10 mouse cellular contexts compared by ENCODE assay signal in the genomic region with DNA sequence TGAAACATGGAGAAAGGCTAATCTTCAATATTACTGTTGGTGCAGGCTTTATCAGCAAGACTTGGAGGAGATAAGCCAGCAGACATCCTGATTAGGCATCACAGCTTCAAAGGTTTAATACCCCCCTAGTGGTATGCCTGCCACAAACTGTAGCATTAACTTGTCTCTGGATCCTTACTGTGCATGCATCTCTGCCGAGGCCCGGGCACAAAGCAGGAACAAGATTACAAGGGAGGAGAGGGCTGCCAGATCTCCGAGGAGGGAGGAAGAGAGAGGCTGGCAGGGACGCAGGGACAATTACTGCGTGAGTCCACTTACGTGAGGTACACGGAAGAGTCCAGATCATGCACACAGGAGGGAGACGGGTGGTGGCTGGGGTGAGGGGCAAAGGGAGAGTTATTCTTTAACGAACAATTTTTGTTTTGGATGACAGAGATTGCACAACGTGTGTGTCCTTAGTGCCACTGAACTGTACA. TPM values are rescaled to one million over a fixed set of nuclear protein-coding genes. Genes with fewer than 3 reads are reported as not detected.
DNase-seq lines count a peak whose midpoint lies in the region; ATAC-seq and TF ChIP-seq lines count a peak whose summit lies in the region.
"Had no signal": no experiment of that assay in that cellular context is flagged by ENCODE, and none has a peak within 500 bp of the region (broad histone marks: within the 10 kb centered on the region; RNA-seq: fewer than 3 reads in every experiment).

No protein-coding gene starts in this region.

- intact Hi-C loops in left cerebral cortex, postnatal 14 days (cut with DNase I): no loop called here

- peak overlapping the region; percentile 19 for H3K27ac ChIP-seq in cerebellum, adult 2 months (ENCODE audit: insufficient read depth, low read length)
- no peak overlapping the region for H3K27ac ChIP-seq in kidney, embryonic 16.5 days (ENCODE audit: low read length)
- H3K27ac ChIP-seq in hindbrain, postnatal 0 days: peak overlapping the region; percentile 45
- H3K27ac ChIP-seq in midbrain, postnatal 0 days (ENCODE audit: low read depth, low read length): 0 out of 2 replicates have a peak overlapping the region, but pooled peaks have one; percentile 32
- H3K27ac ChIP-seq: embryonic facial prominence, embryonic 15.5 days; kidney, postnatal 0 days had no signal

- no peak for ATAC-seq in kidney, embryonic 16.5 days (ENCODE audit: low FRiP score, low TSS enrichment)
- no peak for ATAC-seq in hindbrain, postnatal 0 days
- no peak for ATAC-seq in midbrain, postnatal 0 days (ENCODE audit: low FRiP score)

- no peak overlapping the region for H3K4me2 ChIP-seq in kidney, embryonic 16.5 days (replicated peaks; ENCODE audit: low read depth, low read length)
- H3K4me2 ChIP-seq in hindbrain, postnatal 0 days (ENCODE audit: low read depth, low read length): no peak overlapping the region
- no peak overlapping the region for H3K4me2 ChIP-seq in midbrain, postnatal 0 days (ENCODE audit: low read depth, low read length, poor library complexity, severe bottlenecking)
- H3K4me2 ChIP-seq: embryonic facial prominence, embryonic 15.5 days had no signal

- H3K27me3 ChIP-seq in cerebellum, adult 2 months (ENCODE audit: control insufficient read depth, insufficient read depth, low read length): no peaks in the 10 kb centered on the region
- no peaks in the 10 kb centered on the region for H3K27me3 ChIP-seq in kidney, embryonic 16.5 days (ENCODE audit: insufficient read depth, low read length)
- no peaks in the 10 kb centered on the region for H3K27me3 ChIP-seq in hindbrain, postnatal 0 days (ENCODE audit: insufficient read depth, low read length)
- H3K27me3 ChIP-seq in midbrain, postnatal 0 days (ENCODE audit: insufficient read depth, low read length): no peaks in the 10 kb centered on the region
- H3K27me3 ChIP-seq: embryonic facial prominence, embryonic 15.5 days had no signal

- peak overlapping the region; percentile 19 for H3K4me3 ChIP-seq in cerebellum, adult 2 months (replicated peaks; ENCODE audit: insufficient read depth, low read depth, low read length)
- no peak overlapping the region for H3K4me3 ChIP-seq in kidney, embryonic 16.5 days (ENCODE audit: low read length)
- H3K4me3 ChIP-seq in hindbrain, postnatal 0 days (ENCODE audit: low read length): no peak overlapping the region
- H3K4me3 ChIP-seq in midbrain, postnatal 0 days (ENCODE audit: low read depth, low read length): no peak overlapping the region
- H3K4me3 ChIP-seq: embryonic facial prominence, embryonic 15.5 days had no signal

- TF ChIP-seq POLR2A in cerebellum, adult 2 months (IDR thresholded peaks at IDR 0.05; ENCODE audit: borderline replicate concordance, insufficient read depth, low read length): no peak

- no peak overlapping the region for H3K9ac ChIP-seq in kidney, embryonic 16.5 days (replicated peaks; ENCODE audit: low read length)
- H3K9ac ChIP-seq in hindbrain, postnatal 0 days (replicated peaks; ENCODE audit: low read length): no peak overlapping the region
- H3K9ac ChIP-seq in midbrain, postnatal 0 days (replicated peaks; ENCODE audit: low read length, poor library complexity, severe bottlenecking): no peak overlapping the region
- H3K9ac ChIP-seq: embryonic facial prominence, embryonic 15.5 days had no signal

- no peaks in the 10 kb centered on the region for H3K9me3 ChIP-seq in kidney, embryonic 16.5 days (ENCODE audit: low read length)
- H3K9me3 ChIP-seq in hindbrain, postnatal 0 days (ENCODE audit: low read length): no peaks in the 10 kb centered on the region
- H3K9me3 ChIP-seq in midbrain, postnatal 0 days (ENCODE audit: low read length): no peaks in the 10 kb centered on the region
- H3K9me3 ChIP-seq: embryonic facial prominence, embryonic 15.5 days had no signal

- WGBS in cerebellum, adult 2 months: 7% methylated on average over 10 of the region's 10 CpGs
- WGBS in kidney, embryonic 16.5 days: 75% methylated on average over 10 of the region's 10 CpGs
- 36% methylated on average over 10 of the region's 10 CpGs for WGBS in hindbrain, postnatal 0 days
- 30% methylated on average over 10 of the region's 10 CpGs for WGBS in midbrain, postnatal 0 days

- H3K4me1 ChIP-seq in cerebellum, adult 2 months (ENCODE audit: control insufficient read depth, insufficient read depth, low read length): peaks cover 26% of the 10 kb centered on the region
- 0 out of 2 replicates have a peak, but pooled peaks cover 5% of the 10 kb centered on the region for H3K4me1 ChIP-seq in kidney, embryonic 16.5 days (ENCODE audit: insufficient read depth, low read length)
- H3K4me1 ChIP-seq in hindbrain, postnatal 0 days (ENCODE audit: insufficient read depth, low read length): no peaks in the 10 kb centered on the region
- peaks cover 3% of the 10 kb centered on the region; the same call in 1 of the 2 replicates for H3K4me1 ChIP-seq in midbrain, postnatal 0 days (ENCODE audit: insufficient read depth, low read length)

- no peaks in the 10 kb centered on the region for H3K36me3 ChIP-seq in kidney, embryonic 16.5 days (ENCODE audit: insufficient read depth, low read length)
- no peaks in the 10 kb centered on the region for H3K36me3 ChIP-seq in hindbrain, postnatal 0 days (ENCODE audit: insufficient read depth, low read length)
- no peaks in the 10 kb centered on the region for H3K36me3 ChIP-seq in midbrain, postnatal 0 days (ENCODE audit: insufficient read depth, low read length)
- H3K36me3 ChIP-seq: embryonic facial prominence, embryonic 15.5 days had no signal

- 0 out of 2 replicates have a peak, but pooled peaks have one; percentile 14 for TF ChIP-seq CTCF in cerebellum, adult 2 months (IDR thresholded peaks at IDR 0.05; ENCODE audit: borderline replicate concordance, insufficient read depth, low read depth, low read length)
- TF ChIP-seq CTCF in hindbrain, postnatal 0 days (IDR thresholded peaks at IDR 0.05; ENCODE audit: low read depth): peak; percentile 37; the same call in 1 of the 2 replicates
- TF ChIP-seq CTCF in midbrain, postnatal 0 days (IDR thresholded peaks at IDR 0.05): peak; percentile 57

- DNase-seq in cerebellum, adult 2 months: peak; percentile 58 to 60
- DNase-seq in cerebellum, adult 11 months: no peak
- DNase-seq in kidney, postnatal 36 days: peak; percentile 56 to 65
- DNase-seq in hindbrain, postnatal 0 days (ENCODE audit: low spot score): peak; percentile 10
- DNase-seq in midbrain, postnatal 0 days (ENCODE audit: low spot score): no peak
- DNase-seq in left cerebral cortex, adult 9 months (ENCODE audit: low spot score in 2 of 2): no peak
- no peak for DNase-seq in left cerebral cortex, postnatal 14 days (ENCODE audit: low spot score in 2 of 2)

RNA-seq across cellular contexts. Expression of a gene that starts 21.8 kb away (rescaled TPM):
- 33.6 and 37.5 TPM in 2 replicates for polyA plus RNA-seq in cerebellum, adult 2 months (2012; rRNA removed)
- 18.7 and 22.5 TPM in 2 replicates for polyA plus RNA-seq in kidney, embryonic 16.5 days (2015; fragmentation: Nextera tagmentation; extraction: Ambion mirVana)
- total RNA-seq in hindbrain, postnatal 0 days (2014; rRNA removed): 21.8 and 25.0 TPM in 2 replicates
- polyA plus RNA-seq in hindbrain, postnatal 0 days (2015; fragmentation: Nextera tagmentation; extraction: Ambion mirVana): 12.5 and 12.8 TPM in 2 replicates
- total RNA-seq in midbrain, postnatal 0 days (2014; rRNA removed): 22.5 and 25.6 TPM in 2 replicates
- polyA plus RNA-seq in midbrain, postnatal 0 days (2015; fragmentation: Nextera tagmentation; extraction: Ambion mirVana): 13.0 and 15.7 TPM in 2 replicates
- total RNA-seq in left cerebral cortex, postnatal 14 days (2021): 10 to 100 TPM; 14.6 to 19.9 TPM

RNA-seq across cellular contexts. Expression of a gene that starts 30.4 kb away (rescaled TPM):
- polyA plus RNA-seq in cerebellum, adult 2 months (2012; rRNA removed): 3.0 and 4.0 TPM in 2 replicates
- 3.7 and 4.5 TPM in 2 replicates for polyA plus RNA-seq in kidney, embryonic 16.5 days (2015; fragmentation: Nextera tagmentation; extraction: Ambion mirVana)
- total RNA-seq in hindbrain, postnatal 0 days (2014; rRNA removed): 4.1 and 5.5 TPM in 2 replicates
- polyA plus RNA-seq in hindbrain, postnatal 0 days (2015; fragmentation: Nextera tagmentation; extraction: Ambion mirVana): 2.5 and 3.3 TPM in 2 replicates
- total RNA-seq in midbrain, postnatal 0 days (2014; rRNA removed): 5.1 and 8.5 TPM in 2 replicates
- polyA plus RNA-seq in midbrain, postnatal 0 days (2015; fragmentation: Nextera tagmentation; extraction: Ambion mirVana): 4.0 TPM in 2 replicates
- total RNA-seq in left cerebral cortex, postnatal 14 days (2021): 1 to 10 TPM; 2.5 to 2.6 TPM

RNA-seq across cellular contexts. Expression of a gene that starts 58.0 kb away (rescaled TPM):
- 8.9 and 11.6 TPM in 2 replicates for polyA plus RNA-seq in cerebellum, adult 2 months (2012; rRNA removed)
- polyA plus RNA-seq in kidney, embryonic 16.5 days (2015; fragmentation: Nextera tagmentation; extraction: Ambion mirVana): 8.4 and 8.9 TPM in 2 replicates
- 15.9 and 20.9 TPM in 2 replicates for total RNA-seq in hindbrain, postnatal 0 days (2014; rRNA removed)
- polyA plus RNA-seq in hindbrain, postnatal 0 days (2015; fragmentation: Nextera tagmentation; extraction: Ambion mirVana): 7.5 and 8.3 TPM in 2 replicates
- 13.9 and 14.1 TPM in 2 replicates for total RNA-seq in midbrain, postnatal 0 days (2014; rRNA removed)
- polyA plus RNA-seq in midbrain, postnatal 0 days (2015; fragmentation: Nextera tagmentation; extraction: Ambion mirVana): 6.5 and 6.7 TPM in 2 replicates
- 1 to 10 TPM; 5.3 to 6.5 TPM for total RNA-seq in left cerebral cortex, postnatal 14 days (2021)

Comparison
In these comparisons a context has a peak if more than half of its experiments do, and no peak if none do; other contexts are left out.
1. DNase-seq: peak in cerebellum, adult 2 months (2 of 2), kidney, postnatal 36 days (2 of 2) and hindbrain, postnatal 0 days (single experiment); none in cerebellum, adult 11 months (single experiment), midbrain, postnatal 0 days (single experiment), left cerebral cortex, adult 9 months (0 of 2) and left cerebral cortex, postnatal 14 days (0 of 2).
2. Peak in every context shown above with its lines, with median percentiles within 50 percentile points of each other: CTCF ChIP-seq.